Mouse (Mus musculus): ENCODE measurements around the gene Gm20388.

DNA sequence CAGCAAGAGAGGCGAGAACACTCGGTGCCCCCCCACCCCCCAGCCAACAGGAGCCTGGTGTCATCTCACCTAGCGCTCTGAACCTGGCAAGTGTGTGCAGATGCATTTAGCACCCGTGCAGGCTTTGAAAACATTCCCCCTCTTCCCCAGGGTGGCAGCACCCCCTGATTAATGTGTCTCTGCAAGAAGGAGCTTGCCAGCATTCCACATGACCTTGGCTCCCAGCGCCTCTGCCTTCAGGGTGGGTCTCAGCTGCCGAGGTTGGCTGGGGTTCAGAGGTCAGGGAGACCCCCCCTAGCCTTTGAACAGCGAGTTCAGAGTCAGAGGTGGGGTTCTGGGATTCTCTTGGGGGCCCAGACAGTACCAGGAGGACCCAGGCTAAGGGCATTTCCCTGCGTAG lies 601.1 kb downstream of the Gm20388 start:
- TF ChIP-seq GATA1 (IDR thresholded peaks at IDR 0.05; ENCODE audit: low read length) (no peak), TAL1 (IDR thresholded peaks at IDR 0.05; ENCODE audit: low read length) (no peak)

Measured in erythroblast, embryonic 14.5 days (primary cell).